Mouse (Mus musculus): ENCODE results near the gene Hspbp1. TPM values are rescaled to one million over a fixed set of nuclear protein-coding genes. Genes with fewer than 3 reads are reported as not detected.

Gene Hspbp1
- 80.6 and 87.7 TPM in 2 replicates for polyA plus RNA-seq (2015; fragmentation: Nextera tagmentation; extraction: Ambion mirVana)

GRCm38 (mm10) chr7:4684632-4685417 is at the start of gene Hspbp1:
Gene Hspbp1 (minus strand): TSS chr7:4685068.
- peak within 1 kb of the TSS; percentile 65 for H3K27ac ChIP-seq (replicated peaks)
- H3K4me3 ChIP-seq (replicated peaks): peak within 1 kb of the TSS; percentile 84
- peak within 1 kb of the TSS; percentile 31; the same call in 1 of the 2 replicates for H3K9ac ChIP-seq
- WGBS: under 1% methylated on average over 32 of the region's 32 CpGs
- H3K4me2 ChIP-seq (replicated peaks): peak within 1 kb of the TSS; percentile 93
- no peaks in the 10 kb centered on the region for H3K27me3 ChIP-seq
- H3K36me3 ChIP-seq: peaks cover 18% of the 10 kb centered on the region
- peaks cover 9% of the 10 kb centered on the region for H3K4me1 ChIP-seq
- H3K9me3 ChIP-seq (replicated peaks): no peaks in the 10 kb centered on the region
- peak; percentile 97 for ATAC-seq (ENCODE audit: insufficient number of reproducible peaks, low FRiP score, low TSS enrichment, low read depth)

- Histone ChIP-seq H3K4me3 (replicated peaks) (no peak overlapping the region), H3K4me1 (no peaks in the 10 kb centered on the region), H3K27me3 (no peaks in the 10 kb centered on the region), H3K9me3 (replicated peaks) (no peaks in the 10 kb centered on the region), H3K27ac (replicated peaks) (no peak overlapping the region), H3K36me3 (no peaks in the 10 kb centered on the region), H3K4me2 (replicated peaks) (no peak overlapping the region), H3K9ac (no peak overlapping the region)
- 62% methylated on average over 6 of the region's 6 CpGs for WGBS
- no peak for ATAC-seq (ENCODE audit: insufficient number of reproducible peaks, low FRiP score, low TSS enrichment, low read depth)
These were observed 48.1 kb upstream of the Hspbp1 start for GRCm38 (mm10) chr7:4732968-4733392.

- Histone ChIP-seq H3K9ac (no peak overlapping the region), H3K4me3 (replicated peaks) (no peak overlapping the region), H3K27ac (replicated peaks) (no peak overlapping the region), H3K36me3 (no peaks in the 10 kb centered on the region), H3K4me1 (no peaks in the 10 kb centered on the region), H3K4me2 (replicated peaks) (no peak overlapping the region), H3K27me3 (no peaks in the 10 kb centered on the region), H3K9me3 (replicated peaks) (no peaks in the 10 kb centered on the region)
- ATAC-seq (ENCODE audit: insufficient number of reproducible peaks, low FRiP score, low TSS enrichment, low read depth): no peak
- 84% methylated on average over 5 of the region's 5 CpGs for WGBS
These were observed 46.2 kb upstream of the Hspbp1 start for GRCm38 (mm10) chr7:4731090-4731489.

GRCm38 (mm10) chr7:4725169-4725568 is 40.3 kb upstream of the Hspbp1 start, which contains the start of gene Tmem150b:
Gene Tmem150b (minus strand): TSS chr7:4725249.
- WGBS: 75% methylated on average over 7 of the region's 7 CpGs
- H3K9me3 ChIP-seq (replicated peaks): no peaks in the 10 kb centered on the region

GRCm38 (mm10) chr7:4724359-4724758 is 39.5 kb upstream of the Hspbp1 start:
- Histone ChIP-seq H3K4me1 (0 out of 2 replicates have a peak, but pooled peaks cover 4% of the 10 kb centered on the region), H3K36me3 (no peaks in the 10 kb centered on the region), H3K4me3 (replicated peaks) (no peak overlapping the region), H3K27me3 (no peaks in the 10 kb centered on the region), H3K9ac (no peak overlapping the region), H3K9me3 (replicated peaks) (no peaks in the 10 kb centered on the region), H3K27ac (replicated peaks) (no peak overlapping the region), H3K4me2 (replicated peaks) (no peak overlapping the region)
- no peak for ATAC-seq (ENCODE audit: insufficient number of reproducible peaks, low FRiP score, low TSS enrichment, low read depth)
- WGBS: 67% methylated on average over 3 of the region's 3 CpGs

More at GRCm38 (mm10) chr7:4725169-4725568, 40.3 kb upstream of the Hspbp1 start, which contains the start of gene Tmem150b:
- no peak for ATAC-seq (ENCODE audit: insufficient number of reproducible peaks, low FRiP score, low TSS enrichment, low read depth)
- Histone ChIP-seq H3K27me3 (no peaks in the 10 kb centered on the region), H3K4me2 (replicated peaks) (no peak within 1 kb of the TSS), H3K4me3 (replicated peaks) (no peak within 1 kb of the TSS), H3K9ac (no peak within 1 kb of the TSS), H3K4me1 (0 out of 2 replicates have a peak, but pooled peaks cover 4% of the 10 kb centered on the region), H3K27ac (replicated peaks) (no peak within 1 kb of the TSS), H3K36me3 (no peaks in the 10 kb centered on the region)

- Histone ChIP-seq H3K27me3 (no peaks in the 10 kb centered on the region), H3K27ac (replicated peaks) (no peak overlapping the region), H3K4me3 (replicated peaks) (peak overlapping the region; percentile 33), H3K4me2 (replicated peaks) (peak overlapping the region; percentile 47), H3K4me1 (0 out of 2 replicates have a peak, but pooled peaks cover 4% of the 10 kb centered on the region), H3K9me3 (replicated peaks) (no peaks in the 10 kb centered on the region), H3K36me3 (no peaks in the 10 kb centered on the region), H3K9ac (no peak overlapping the region)
- no peak for ATAC-seq (ENCODE audit: insufficient number of reproducible peaks, low FRiP score, low TSS enrichment, low read depth)
- WGBS: 37% methylated on average over 12 of the region's 12 CpGs
These were observed 38.6 kb upstream of the Hspbp1 start for GRCm38 (mm10) chr7:4723508-4723907.

- H3K9me3 ChIP-seq (replicated peaks): no peaks in the 10 kb centered on the region
- no peak overlapping the region for H3K9ac ChIP-seq
- no peak for ATAC-seq (ENCODE audit: insufficient number of reproducible peaks, low FRiP score, low TSS enrichment, low read depth)
- H3K27ac ChIP-seq (replicated peaks): no peak overlapping the region
- no peak overlapping the region for H3K4me2 ChIP-seq (replicated peaks)
- WGBS: 86% methylated on average over 3 of the region's 3 CpGs
- H3K4me3 ChIP-seq (replicated peaks): no peak overlapping the region
- H3K36me3 ChIP-seq: peaks cover 22% of the 10 kb centered on the region
- 0 out of 2 replicates have a peak, but pooled peaks cover 4% of the 10 kb centered on the region for H3K4me1 ChIP-seq
- no peaks in the 10 kb centered on the region for H3K27me3 ChIP-seq
These were observed 34.4 kb upstream of the Hspbp1 start for GRCm38 (mm10) chr7:4719276-4719675.

GRCm38 (mm10) chr7:4716955-4717354 is 32.1 kb upstream of the Hspbp1 start:
- H3K4me3 ChIP-seq (replicated peaks): no peak overlapping the region
- H3K36me3 ChIP-seq: peaks cover 41% of the 10 kb centered on the region
- no peaks in the 10 kb centered on the region for H3K9me3 ChIP-seq (replicated peaks)
- no peaks in the 10 kb centered on the region for H3K27me3 ChIP-seq
- H3K27ac ChIP-seq (replicated peaks): no peak overlapping the region
- no peaks in the 10 kb centered on the region for H3K4me1 ChIP-seq
- WGBS: 69% methylated on average over 6 of the region's 6 CpGs
- no peak overlapping the region for H3K9ac ChIP-seq
- no peak overlapping the region for H3K4me2 ChIP-seq (replicated peaks)
- ATAC-seq (ENCODE audit: insufficient number of reproducible peaks, low FRiP score, low TSS enrichment, low read depth): no peak

GRCm38 (mm10) chr7:4712594-4712993 is 27.7 kb upstream of the Hspbp1 start:
- H3K9ac ChIP-seq: no peak overlapping the region
- no peaks in the 10 kb centered on the region for H3K9me3 ChIP-seq (replicated peaks)
- H3K4me1 ChIP-seq: no peaks in the 10 kb centered on the region
- H3K4me2 ChIP-seq (replicated peaks): no peak overlapping the region
- H3K4me3 ChIP-seq (replicated peaks): no peak overlapping the region
- H3K36me3 ChIP-seq: peaks cover 80% of the 10 kb centered on the region
- no peak for ATAC-seq (ENCODE audit: insufficient number of reproducible peaks, low FRiP score, low TSS enrichment, low read depth)
- H3K27me3 ChIP-seq: no peaks in the 10 kb centered on the region
- no peak overlapping the region for H3K27ac ChIP-seq (replicated peaks)
- 88% methylated on average over 3 of the region's 3 CpGs for WGBS

- 46% methylated on average over 18 of the region's 18 CpGs for WGBS
These were observed 20.2 kb upstream of the Hspbp1 start for GRCm38 (mm10) chr7:4705098-4705497.

GRCm38 (mm10) chr7:4703195-4703594 is 18.3 kb upstream of the Hspbp1 start:
- Histone ChIP-seq H3K36me3 (peaks cover 75% of the 10 kb centered on the region), H3K9me3 (replicated peaks) (no peaks in the 10 kb centered on the region), H3K27ac (replicated peaks) (no peak overlapping the region), H3K4me3 (replicated peaks) (no peak overlapping the region), H3K9ac (no peak overlapping the region), H3K4me1 (peaks cover 3% of the 10 kb centered on the region; the same call in 1 of the 2 replicates), H3K4me2 (replicated peaks) (no peak overlapping the region), H3K27me3 (no peaks in the 10 kb centered on the region)
- ATAC-seq (ENCODE audit: insufficient number of reproducible peaks, low FRiP score, low TSS enrichment, low read depth): no peak
- WGBS: 92% methylated on average over 7 of the region's 7 CpGs

More at GRCm38 (mm10) chr7:4705098-4705497, 20.2 kb upstream of the Hspbp1 start:
- H3K4me2 ChIP-seq (replicated peaks): no peak overlapping the region
- no peak overlapping the region for H3K27ac ChIP-seq (replicated peaks)
- no peaks in the 10 kb centered on the region for H3K27me3 ChIP-seq
- H3K4me1 ChIP-seq: peaks cover 3% of the 10 kb centered on the region; the same call in 1 of the 2 replicates
- H3K4me3 ChIP-seq (replicated peaks): no peak overlapping the region
- ATAC-seq (ENCODE audit: insufficient number of reproducible peaks, low FRiP score, low TSS enrichment, low read depth): no peak
- no peak overlapping the region for H3K9ac ChIP-seq
- no peaks in the 10 kb centered on the region for H3K9me3 ChIP-seq (replicated peaks)
- peaks cover 74% of the 10 kb centered on the region for H3K36me3 ChIP-seq
